Mouse (Mus musculus) embryonic facial prominence, embryonic 13.5 days (tissue): Measurements from ENCODE around the gene Fkrp. TPM values are rescaled to one million over a fixed set of nuclear protein-coding genes. Genes with fewer than 3 reads are reported as not detected.
A peak's percentile ranks its signal among the peaks of the same experiment; 100 is the strongest.

Source experiments
- ATAC-seq: fragments of 200-750 bp; cut with Nextera tagmentation; 2 replicates; pipeline ENCODE4 v1.8.0; 2017; ENCODE audit warnings: low read depth; ENCODE audit not compliant: insufficient number of reproducible peaks, insufficient read depth, low FRiP score, low TSS enrichment
- H3K27ac ChIP-seq: fragments of 300-500 bp; sonication (generic); 2 replicates; pipeline ENCODE4 v1.5.1; 2015; ENCODE audit warnings: moderate library complexity, mild to moderate bottlenecking, inconsistent platforms
- H3K27me3 ChIP-seq: fragments of 300-500 bp; sonication (generic); 2 replicates; pipeline ENCODE4 v1.6.1; 2015; ENCODE audit warnings: mild to moderate bottlenecking, inconsistent platforms
- H3K36me3 ChIP-seq: fragments of 300-500 bp; sonication (generic); 2 replicates; pipeline ENCODE4 v1.6.1; 2015; ENCODE audit warnings: mild to moderate bottlenecking, inconsistent platforms
- H3K4me1 ChIP-seq: fragments of 300-500 bp; sonication (generic); 2 replicates; pipeline ENCODE4 v1.6.1; 2015; ENCODE audit warnings: inconsistent platforms
- H3K4me2 ChIP-seq: fragments of 300-500 bp; sonication (generic); 2 replicates; pipeline ENCODE4 v1.6.1; 2015; ENCODE audit warnings: moderate library complexity, mild to moderate bottlenecking, inconsistent platforms
- H3K4me3 ChIP-seq: fragments of 300-500 bp; sonication (generic); 2 replicates; pipeline ENCODE4 v1.5.1; 2015; ENCODE audit warnings: mild to moderate bottlenecking, inconsistent platforms
- H3K9ac ChIP-seq: fragments of 300-500 bp; sonication (generic); 2 replicates; pipeline ENCODE4 v1.6.1; 2015; ENCODE audit warnings: mild to moderate bottlenecking, inconsistent platforms
- H3K9me3 ChIP-seq: fragments of 300-500 bp; sonication (generic); 2 replicates; pipeline ENCODE4 v1.6.1; 2016; ENCODE audit warnings: inconsistent platforms
- WGBS: fragments of 180-500 bp; shearing (Covaris S2); methylation state at CpG from one replicate; pipeline ENCODE4 v1.1.7; 2015; ENCODE audit warnings: mixed read lengths; 5-methylcytosine and 5-hydroxymethylcytosine counted together
- polyA plus RNA-seq: library from polyadenylated mRNA; unstranded; fragments of >200 nt; fragmentation: Nextera tagmentation; extraction: Ambion mirVana; gene quantifications from 2 replicates; pipeline ENCODE4 v1.2.1, GENCODE M21; 2015

Gene Fkrp
- polyA plus RNA-seq, 1 experiment from 2014 or later = 26.8 TPM

DNA sequence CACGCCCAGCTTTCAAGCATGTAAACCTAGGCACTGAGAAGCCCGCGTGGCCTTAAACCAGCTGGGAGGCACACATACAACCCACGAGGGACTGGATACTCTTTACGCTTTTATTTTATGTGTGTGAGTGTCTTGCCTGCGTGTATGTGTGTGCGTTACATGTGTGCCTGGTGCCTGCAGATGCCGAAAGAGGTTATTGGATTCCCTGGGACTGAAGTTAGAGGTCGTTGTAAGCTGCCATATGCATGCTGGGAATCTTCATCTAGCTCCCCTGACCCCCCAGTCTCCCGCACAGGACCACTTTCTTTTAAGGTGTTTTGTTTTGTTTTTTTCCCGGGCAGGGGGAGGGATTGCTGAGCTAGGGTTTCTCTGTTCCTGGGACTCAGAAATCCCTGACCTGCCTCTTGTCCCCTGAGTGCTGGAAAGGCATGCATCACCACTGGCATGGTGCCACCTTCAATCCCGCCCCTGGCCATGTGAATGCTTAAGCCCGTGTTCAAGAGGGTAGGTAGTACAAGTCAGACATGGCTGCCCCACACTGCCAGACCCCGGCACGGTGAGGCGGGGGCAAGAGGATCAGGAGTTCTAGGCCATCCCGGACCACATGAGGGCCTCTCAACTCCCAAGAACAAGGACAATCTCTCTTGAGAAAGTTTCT, 32.6 kb downstream of the Fkrp start:
- ATAC-seq = no peak
- Histone ChIP-seq H3K27ac (no peak overlapping the region), H3K4me1 (peaks cover 29% of the 10 kb centered on the region), H3K4me3 (peak overlapping the region; percentile 66), H3K9ac (peak overlapping the region; percentile 77), H3K36me3 (peaks cover 13% of the 10 kb centered on the region; the same call in 1 of the 2 replicates), H3K27me3 (no peaks in the 10 kb centered on the region), H3K4me2 (peak overlapping the region; percentile 100), H3K9me3 (no peaks in the 10 kb centered on the region)
- 37% methylated on average over 17 of the region's 17 CpGs for WGBS

DNA sequence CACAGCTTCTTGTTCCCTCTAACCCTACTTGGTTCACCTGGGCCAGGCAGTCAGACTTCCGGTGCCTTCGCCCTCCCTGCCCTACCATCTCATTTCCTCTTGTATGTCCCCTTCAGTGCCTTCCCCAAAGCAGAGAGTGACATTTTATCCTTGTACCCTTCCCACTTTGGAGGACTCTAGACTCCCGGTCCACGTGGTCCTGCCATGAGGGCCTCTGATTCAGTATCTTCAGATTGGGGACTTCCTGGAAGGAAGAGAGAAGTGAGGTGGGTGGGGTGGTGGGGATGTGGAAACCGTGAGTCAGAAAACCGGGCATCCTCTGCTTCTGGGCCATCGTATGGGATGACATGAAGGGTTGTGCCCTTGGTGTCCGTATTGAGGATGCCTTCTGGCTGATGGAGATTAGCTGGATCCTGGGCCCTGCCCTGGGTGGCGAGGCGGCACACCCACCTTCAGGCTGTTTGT, 33.3 kb downstream of the Fkrp start:
- Histone ChIP-seq H3K9ac (peak overlapping the region; percentile 77), H3K27ac (no peak overlapping the region), H3K4me3 (peak overlapping the region; percentile 66), H3K4me1 (peaks cover 29% of the 10 kb centered on the region), H3K36me3 (peaks cover 12% of the 10 kb centered on the region; the same call in 1 of the 2 replicates), H3K9me3 (no peaks in the 10 kb centered on the region), H3K4me2 (peak overlapping the region; percentile 100), H3K27me3 (no peaks in the 10 kb centered on the region)
- no peak for ATAC-seq
- WGBS = 14% methylated on average over 10 of the region's 10 CpGs

DNA sequence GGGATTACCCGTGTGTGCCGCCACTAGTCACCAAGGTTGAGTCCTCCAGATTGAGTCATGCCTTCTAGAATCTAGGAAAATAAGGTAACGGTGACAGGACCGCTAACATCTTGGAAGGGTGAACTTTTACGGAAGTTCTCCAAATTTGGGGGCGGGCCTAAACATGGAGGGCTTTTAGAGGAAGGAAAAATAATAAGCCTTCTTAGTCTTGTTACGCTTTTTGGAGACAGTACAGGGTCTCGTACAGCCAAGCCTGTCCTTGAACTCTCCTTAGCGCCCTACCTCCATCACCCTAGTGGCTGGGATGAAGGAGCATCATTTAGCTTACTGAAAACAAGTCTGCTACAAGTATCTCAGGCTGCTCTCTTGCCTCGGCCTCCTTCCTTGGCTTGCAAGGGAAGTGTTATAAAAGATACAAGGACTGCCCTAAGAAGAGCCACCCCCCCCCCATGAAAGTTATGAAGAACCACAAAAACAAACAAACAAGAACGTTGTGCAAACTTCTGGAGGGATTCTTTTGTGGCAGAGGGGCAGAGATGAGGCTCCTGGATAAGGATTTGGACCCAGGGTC, 33.9 kb downstream of the Fkrp start:
- peak overlapping the region; percentile 66 for H3K4me3 ChIP-seq
- no peaks in the 10 kb centered on the region for H3K27me3 ChIP-seq
- H3K9me3 ChIP-seq = no peaks in the 10 kb centered on the region
- H3K4me1 ChIP-seq = peaks cover 29% of the 10 kb centered on the region
- 6% methylated on average over 11 of the region's 11 CpGs for WGBS
- peak overlapping the region; percentile 77 for H3K9ac ChIP-seq
- H3K4me2 ChIP-seq = peak overlapping the region; percentile 100
- ATAC-seq = no peak
- no peak overlapping the region for H3K27ac ChIP-seq
- H3K36me3 ChIP-seq = peaks cover 8% of the 10 kb centered on the region; the same call in 1 of the 2 replicates

DNA sequence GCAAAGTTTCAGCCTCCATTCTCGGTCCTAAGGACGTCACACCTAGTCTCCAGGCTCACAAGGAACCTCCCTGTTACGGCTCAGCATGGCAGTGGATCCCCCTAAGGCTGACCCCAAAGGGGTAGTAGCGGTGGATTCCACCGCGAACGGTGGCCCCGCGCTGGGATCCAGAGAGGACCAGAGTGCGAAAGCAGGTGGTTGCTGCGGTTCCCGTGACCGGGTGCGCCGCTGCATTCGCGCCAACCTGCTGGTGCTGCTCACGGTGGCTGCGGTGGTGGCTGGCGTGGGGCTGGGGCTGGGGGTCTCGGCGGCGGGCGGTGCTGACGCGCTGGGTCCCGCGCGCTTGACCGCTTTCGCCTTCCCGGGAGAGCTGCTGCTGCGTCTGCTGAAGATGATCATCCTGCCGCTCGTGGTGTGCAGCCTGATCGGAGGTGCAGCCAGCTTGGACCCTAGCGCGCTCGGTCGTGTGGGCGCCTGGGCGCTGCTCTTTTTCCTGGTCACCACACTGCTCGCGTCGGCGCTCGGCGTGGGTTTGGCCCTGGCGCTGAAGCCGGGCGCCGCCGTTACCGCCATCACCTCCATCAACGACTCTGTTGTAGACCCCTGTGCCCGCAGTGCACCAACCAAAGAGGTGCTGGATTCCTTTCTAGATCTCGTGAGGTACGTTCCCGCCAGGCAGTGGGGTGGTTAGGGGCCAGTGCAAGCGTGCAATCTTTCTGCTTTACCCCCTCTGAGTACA, 34.5 kb downstream of the Fkrp start:
- ATAC-seq = no peak

DNA sequence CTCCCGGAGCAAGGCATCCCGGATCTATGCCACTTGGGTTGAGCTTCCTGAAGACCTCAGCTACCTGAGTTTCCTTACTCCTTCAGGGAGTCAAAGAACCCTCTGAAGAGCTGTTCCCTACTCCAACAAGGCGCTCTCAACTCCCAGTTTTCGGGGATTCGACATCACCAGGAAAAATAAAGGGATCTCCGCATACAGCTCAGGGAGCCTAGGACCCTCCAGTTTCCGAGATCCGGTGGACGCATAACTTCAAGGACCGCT, 35.0 kb downstream of the Fkrp start:
- peak overlapping the region; percentile 100 for H3K4me2 ChIP-seq
- H3K27me3 ChIP-seq = no peaks in the 10 kb centered on the region
- peak overlapping the region; percentile 77 for H3K9ac ChIP-seq
- under 1% methylated on average over 10 of the region's 10 CpGs for WGBS
- H3K4me1 ChIP-seq = peaks cover 29% of the 10 kb centered on the region
- H3K36me3 ChIP-seq = peaks cover 3% of the 10 kb centered on the region; the same call in 1 of the 2 replicates
- no peak for ATAC-seq
- peak overlapping the region; percentile 66 for H3K4me3 ChIP-seq
- no peaks in the 10 kb centered on the region for H3K9me3 ChIP-seq
- peak overlapping the region; percentile 66; the same call in 1 of the 2 replicates for H3K27ac ChIP-seq

More for the DNA sequence above, 34.5 kb downstream of the Fkrp start:
- H3K4me2 ChIP-seq = peak overlapping the region; percentile 100
- under 1% methylated on average over 60 of the region's 60 CpGs for WGBS
- H3K9me3 ChIP-seq = no peaks in the 10 kb centered on the region
- H3K9ac ChIP-seq = peak overlapping the region; percentile 77
- no peak overlapping the region for H3K27ac ChIP-seq
- H3K4me3 ChIP-seq = peak overlapping the region; percentile 66
- no peaks in the 10 kb centered on the region for H3K27me3 ChIP-seq
- H3K36me3 ChIP-seq = peaks cover 8% of the 10 kb centered on the region; the same call in 1 of the 2 replicates
- H3K4me1 ChIP-seq = peaks cover 29% of the 10 kb centered on the region

DNA sequence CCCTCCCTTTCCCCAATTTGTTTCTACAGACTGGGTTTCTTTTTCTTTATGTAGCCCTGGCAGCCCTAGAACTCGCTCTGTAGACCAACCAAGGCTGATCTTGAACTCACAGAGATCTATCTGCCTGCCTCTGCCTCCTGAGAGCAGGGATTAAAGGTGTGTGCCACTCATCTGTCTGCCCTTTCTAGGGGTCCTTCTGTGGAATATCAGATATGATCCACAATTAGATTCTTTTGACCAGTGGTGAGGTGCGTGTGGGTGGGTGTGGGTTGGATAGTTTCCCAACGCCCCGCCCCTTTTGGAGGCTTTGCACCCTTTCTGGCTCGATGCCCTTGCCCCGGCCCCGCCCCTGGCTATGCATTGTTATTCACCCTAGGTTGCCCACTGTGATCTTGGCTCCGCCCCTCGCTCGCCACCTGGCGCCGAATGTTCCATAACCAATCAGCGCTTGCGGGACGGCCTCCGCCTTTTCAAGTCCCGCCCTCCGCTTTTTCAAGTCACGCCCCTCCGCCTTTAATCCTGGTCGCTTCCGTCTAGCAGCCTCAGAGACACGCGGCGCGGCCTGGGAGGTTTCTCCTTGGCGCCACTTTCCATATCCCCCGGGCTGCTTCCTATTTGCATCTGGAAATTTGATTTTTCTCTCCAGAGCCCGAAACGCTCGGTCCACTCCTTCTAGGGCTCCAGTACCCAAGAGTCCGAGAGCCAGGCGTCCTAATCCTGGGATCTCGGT, 35.5 kb downstream of the Fkrp start, which contains the start of gene Slc1a5:
Gene Slc1a5 (plus strand): TSS at position 516 of the 730 bp plus-strand sequence.
- peak within 1 kb of the TSS; percentile 100 for H3K4me2 ChIP-seq
- H3K27ac ChIP-seq = peak within 1 kb of the TSS; percentile 66; the same call in 1 of the 2 replicates
- 0 out of 2 replicates have a peak, but pooled peaks have one; percentile 39 for ATAC-seq
- peaks cover 29% of the 10 kb centered on the region for H3K4me1 ChIP-seq
- H3K9ac ChIP-seq = peak within 1 kb of the TSS; percentile 77
- 3% methylated on average over 34 of the region's 34 CpGs for WGBS
- H3K36me3 ChIP-seq = no peaks in the 10 kb centered on the region
- H3K9me3 ChIP-seq = no peaks in the 10 kb centered on the region
- H3K27me3 ChIP-seq = no peaks in the 10 kb centered on the region
- H3K4me3 ChIP-seq = peak within 1 kb of the TSS; percentile 66

DNA sequence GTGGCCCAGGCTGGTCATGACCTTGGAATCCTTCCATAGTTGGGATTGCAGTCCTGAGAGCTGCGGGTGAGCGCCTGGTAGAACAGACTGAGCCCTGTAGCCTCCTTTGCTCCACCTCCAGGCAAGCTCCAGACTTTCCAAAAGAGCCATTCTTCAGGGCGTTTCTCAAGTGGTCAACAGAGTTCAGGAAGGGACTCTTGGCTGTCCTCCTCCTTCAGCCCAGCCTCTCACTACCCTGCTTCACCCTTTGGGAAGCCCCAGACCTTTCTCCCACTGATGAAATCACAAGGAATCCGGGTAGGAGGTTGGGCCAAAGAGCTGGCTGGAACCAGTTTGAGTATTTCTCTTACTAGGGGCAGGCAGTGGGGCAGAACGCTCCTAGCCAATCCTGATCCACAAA, 36.5 kb downstream of the Fkrp start:
- H3K9ac ChIP-seq = no peak overlapping the region
- peaks cover 29% of the 10 kb centered on the region for H3K4me1 ChIP-seq
- H3K36me3 ChIP-seq = no peaks in the 10 kb centered on the region
- H3K4me2 ChIP-seq = no peak overlapping the region
- H3K27me3 ChIP-seq = no peaks in the 10 kb centered on the region
- no peak overlapping the region for H3K27ac ChIP-seq
- no peak for ATAC-seq
- H3K4me3 ChIP-seq = no peak overlapping the region
- WGBS = 75% methylated on average over 5 of the region's 5 CpGs
- H3K9me3 ChIP-seq = no peaks in the 10 kb centered on the region

DNA sequence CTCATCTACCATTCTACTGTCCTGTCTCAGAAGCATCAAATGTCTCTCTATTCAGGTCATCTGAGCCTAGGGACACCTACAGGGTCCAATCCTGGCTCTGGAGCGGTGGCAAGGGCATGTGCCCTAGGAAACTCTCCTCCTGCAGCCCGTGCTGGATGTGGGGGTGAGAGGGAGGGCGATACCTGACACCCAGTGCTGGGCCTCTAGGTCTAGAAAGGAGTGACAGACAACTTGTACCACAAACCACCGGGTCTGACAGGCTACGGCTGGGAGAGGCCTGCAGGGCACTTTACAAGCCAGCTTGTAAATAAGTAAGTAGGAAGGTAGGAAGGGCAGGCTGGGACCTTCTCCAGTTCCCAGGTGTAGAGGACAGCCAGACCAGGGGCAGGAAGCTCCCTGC, 40.6 kb downstream of the Fkrp start:
- H3K27me3 ChIP-seq = no peaks in the 10 kb centered on the region
- H3K36me3 ChIP-seq = no peaks in the 10 kb centered on the region
- 34% methylated on average over 5 of the region's 5 CpGs for WGBS
- H3K4me2 ChIP-seq = no peak overlapping the region
- peaks cover 3% of the 10 kb centered on the region; the same call in 1 of the 2 replicates for H3K4me1 ChIP-seq
- ATAC-seq = no peak
- H3K9ac ChIP-seq = no peak overlapping the region; the same call in 1 of the 2 replicates
- H3K9me3 ChIP-seq = 0 out of 2 replicates have a peak, but pooled peaks cover 5% of the 10 kb centered on the region
- H3K27ac ChIP-seq = no peak overlapping the region
- no peak overlapping the region for H3K4me3 ChIP-seq

DNA sequence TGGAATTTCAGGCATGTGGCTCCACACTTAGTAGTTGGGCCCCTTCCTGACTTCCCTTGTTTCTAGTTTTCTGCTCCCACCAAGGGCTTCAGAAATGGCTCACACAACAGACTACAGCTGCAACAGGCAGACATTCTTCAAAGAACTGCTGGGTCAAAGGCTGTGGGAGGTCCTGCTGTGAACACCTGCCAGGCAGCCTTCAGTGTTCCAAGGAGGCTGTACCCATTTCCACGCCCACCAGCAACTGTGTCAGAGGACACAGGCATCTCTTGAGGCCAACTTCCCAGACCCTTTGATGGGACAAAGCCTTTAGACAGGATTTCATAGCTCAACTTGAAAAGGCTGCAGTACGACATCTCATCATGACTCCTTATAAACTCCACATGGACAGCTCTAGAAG, 50.1 kb downstream of the Fkrp start:
- Histone ChIP-seq H3K9me3 (no peaks in the 10 kb centered on the region), H3K4me2 (no peak overlapping the region), H3K9ac (no peak overlapping the region), H3K27ac (no peak overlapping the region), H3K4me1 (peaks cover 7% of the 10 kb centered on the region), H3K4me3 (no peak overlapping the region), H3K36me3 (no peaks in the 10 kb centered on the region), H3K27me3 (no peaks in the 10 kb centered on the region)
- ATAC-seq = no peak
- WGBS = 32% methylated on average over 2 of the region's 2 CpGs

DNA sequence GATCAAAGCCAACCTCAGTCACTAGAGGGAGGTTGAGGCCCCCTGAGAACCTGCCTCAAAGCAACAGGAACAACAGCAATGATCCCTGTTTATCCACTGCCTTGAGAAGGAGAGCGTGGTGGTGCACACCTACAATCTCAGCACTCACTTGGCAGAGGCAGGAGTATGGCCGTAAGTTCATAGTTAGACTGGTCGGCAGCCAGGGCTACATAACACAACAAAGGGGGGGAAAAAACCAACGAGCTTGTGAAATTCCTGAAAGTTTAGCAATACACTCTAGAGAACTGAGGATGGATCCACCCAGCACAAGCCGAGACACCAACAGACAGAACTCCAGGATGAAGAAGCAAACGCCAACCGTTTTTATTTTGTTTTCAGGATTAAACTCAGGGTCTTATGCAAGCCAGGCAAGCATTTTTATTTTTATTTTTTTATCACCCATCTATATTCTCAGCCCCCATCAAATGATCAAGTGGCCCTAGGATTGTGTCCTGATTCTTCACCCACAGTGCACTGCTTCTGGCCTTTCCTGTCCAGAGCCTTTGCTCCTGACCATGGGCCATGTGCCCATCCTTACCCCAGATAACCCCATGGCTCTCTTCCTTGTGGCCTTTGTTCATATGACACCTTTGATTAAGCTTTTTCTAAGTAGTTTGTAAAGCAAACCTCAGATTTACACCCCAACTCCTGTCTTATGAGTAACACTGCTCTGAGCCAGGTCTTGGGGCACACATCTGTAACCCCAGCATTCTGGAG, 52.9 kb downstream of the Fkrp start:
- no peak for ATAC-seq
- H3K4me1 ChIP-seq = peaks cover 16% of the 10 kb centered on the region
- 86% methylated on average over 7 of the region's 7 CpGs for WGBS

More for the DNA sequence above, 52.9 kb downstream of the Fkrp start:
- no peak overlapping the region for H3K4me2 ChIP-seq
- no peaks in the 10 kb centered on the region for H3K9me3 ChIP-seq
- no peaks in the 10 kb centered on the region for H3K27me3 ChIP-seq
- H3K36me3 ChIP-seq = no peaks in the 10 kb centered on the region
- no peak overlapping the region for H3K9ac ChIP-seq
- H3K27ac ChIP-seq = no peak overlapping the region
- H3K4me3 ChIP-seq = no peak overlapping the region
